Mouse (Mus musculus) brain, adult 2 months (tissue): ENCODE measurements at regions not wholly inside any gene's neighbourhood (a gene's known extent, or its start where the extent isn't known, plus 50 kb on each side); places are given as distances from the start of the nearest gene placed in this dataset.
A peak's percentile ranks its signal among the peaks of the same experiment; 100 is the strongest.

ENCODE experiments used
- DNase-seq: peaks from one replicate; pipeline ENCODE4 v3.0.0; 2011; ENCODE audit warnings: low read depth, low spot score

- peak; percentile 65 for DNase-seq
These were observed 60.0 kb upstream of the Msi2 start for GRCm38 (mm10) chr11:88778326-88778725.

GRCm38 (mm10) chr11:88774401-88774931 is 56.2 kb upstream of the Msi2 start:
- no peak for DNase-seq

GRCm38 (mm10) chr11:88773961-88774360 is 55.6 kb upstream of the Msi2 start:
- no peak for DNase-seq

- no peak for DNase-seq
These were observed 52.1 kb upstream of the Msi2 start for GRCm38 (mm10) chr11:88770405-88770804.
